Mouse (Mus musculus): ENCODE measurements around the gene Dnajc13. TPM values are rescaled to one million over a fixed set of nuclear protein-coding genes. Genes with fewer than 3 reads are reported as not detected.

The Dnajc13 gene
- total RNA-seq, 1 experiment from 2014 or later: 47.2 TPM

GRCm38 (mm10) chr9:104148969-104149368, 113.8 kb downstream of the Dnajc13 start:
- no peak for ATAC-seq (replicated peaks; ENCODE audit: insufficient number of reproducible peaks, low FRiP score, low TSS enrichment, poor library complexity, severe bottlenecking)

- no peak for ATAC-seq (replicated peaks; ENCODE audit: insufficient number of reproducible peaks, low FRiP score, low TSS enrichment, poor library complexity, severe bottlenecking)
Measured at GRCm38 (mm10) chr9:104146683-104147082, 116.0 kb downstream of the Dnajc13 start.

DNA sequence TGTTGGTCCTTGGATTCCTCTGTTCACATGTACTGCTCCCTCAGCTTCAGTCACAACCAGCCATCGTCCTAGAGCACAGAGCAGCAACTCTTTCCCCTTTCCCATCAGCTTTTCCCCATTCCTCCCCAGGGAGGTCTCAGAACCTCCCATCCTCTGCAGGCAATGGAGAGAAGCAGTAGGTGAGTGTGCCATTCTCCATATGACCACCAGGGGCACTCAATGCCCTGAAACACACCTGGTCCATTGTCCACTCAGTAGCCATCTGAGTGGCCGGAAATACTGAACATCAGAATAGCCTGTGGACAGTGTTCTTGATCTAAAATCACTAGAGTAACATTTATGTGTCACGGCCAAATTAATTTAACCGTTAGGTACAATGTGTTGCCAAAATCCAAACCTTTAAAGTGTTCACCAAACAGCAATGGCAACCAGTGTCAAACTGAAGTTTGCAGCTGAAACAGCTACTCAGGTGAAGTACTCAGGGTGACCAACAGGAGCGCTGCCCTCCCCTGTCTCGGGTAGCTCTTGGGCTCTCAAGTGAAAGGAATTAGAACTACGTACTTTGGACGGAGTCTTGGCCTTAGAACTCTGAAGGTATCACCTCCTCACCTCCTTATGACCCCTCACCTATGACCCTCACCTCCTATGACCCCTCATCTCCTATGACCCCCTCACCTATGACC, 118.3 kb downstream of the Dnajc13 start:
- peak; percentile 59; the same call in 1 of the 2 replicates for ATAC-seq (replicated peaks; ENCODE audit: insufficient number of reproducible peaks, low FRiP score, low TSS enrichment, poor library complexity, severe bottlenecking)

DNA sequence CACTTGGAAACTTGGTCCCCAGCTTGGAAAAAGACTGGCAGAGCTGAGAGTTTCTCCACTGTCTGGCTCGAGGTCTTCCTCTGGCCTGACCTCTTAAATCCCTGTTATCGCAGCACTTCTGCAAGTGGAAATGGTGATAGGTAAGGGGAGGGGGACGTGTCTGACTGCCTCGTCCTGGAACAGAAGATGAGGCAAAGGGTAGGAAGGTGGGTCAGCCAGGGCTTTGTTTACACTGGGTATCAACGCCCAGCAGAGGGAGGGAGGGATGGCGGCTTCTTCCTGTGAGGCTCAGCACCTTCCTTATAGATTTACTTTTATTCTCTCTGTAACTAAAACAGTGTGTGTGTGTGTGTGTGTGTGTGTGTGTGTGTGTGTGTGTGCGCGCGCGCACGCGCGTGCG, 119.9 kb downstream of the Dnajc13 start:
- no peak for ATAC-seq (replicated peaks; ENCODE audit: insufficient number of reproducible peaks, low FRiP score, low TSS enrichment, poor library complexity, severe bottlenecking)

DNA sequence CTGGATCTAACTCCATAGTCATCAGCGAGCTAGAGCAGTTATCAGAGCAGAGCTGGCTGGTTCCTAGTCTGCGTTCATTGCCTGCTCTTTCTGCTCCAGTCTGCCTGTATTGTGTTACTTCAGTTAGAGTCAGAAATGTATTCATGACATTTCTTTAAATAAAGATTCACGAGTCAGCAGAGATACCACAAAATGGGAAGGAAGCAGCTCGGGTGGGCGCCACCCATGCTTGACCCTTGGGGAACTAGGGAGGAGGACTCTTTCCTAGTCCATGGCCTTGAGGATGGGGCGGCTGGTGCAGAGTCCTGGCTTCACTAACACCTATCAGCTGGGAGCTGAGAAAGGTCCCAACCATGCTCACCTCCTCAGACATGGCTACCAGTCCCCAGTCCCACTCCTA, 122.4 kb downstream of the Dnajc13 start:
- no peak for ATAC-seq (replicated peaks; ENCODE audit: insufficient number of reproducible peaks, low FRiP score, low TSS enrichment, poor library complexity, severe bottlenecking)

GRCm38 (mm10) chr9:104130141-104130755, 132.5 kb downstream of the Dnajc13 start:
- ATAC-seq (replicated peaks; ENCODE audit: insufficient number of reproducible peaks, low FRiP score, low TSS enrichment, poor library complexity, severe bottlenecking): no peak

DNA sequence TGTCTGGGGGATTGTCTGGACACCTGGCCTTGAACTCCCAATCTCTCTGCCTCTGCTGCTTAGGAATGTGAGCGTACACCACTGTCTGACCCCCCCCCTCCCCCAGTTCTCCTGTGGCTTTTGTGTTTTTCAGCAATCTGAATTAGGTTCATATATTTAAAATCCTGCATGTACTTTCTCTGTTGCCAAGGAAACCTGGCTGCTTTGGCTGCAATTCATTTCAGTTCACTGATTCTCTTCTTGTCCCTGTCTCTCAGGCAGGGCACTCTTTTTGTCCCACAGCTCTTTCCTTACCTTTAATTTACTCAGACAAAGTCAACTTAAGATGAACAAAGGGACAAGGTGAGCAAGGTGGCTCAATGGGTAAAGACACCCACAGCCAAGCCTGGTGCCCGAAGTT, 134.6 kb downstream of the Dnajc13 start:
- ATAC-seq (replicated peaks; ENCODE audit: insufficient number of reproducible peaks, low FRiP score, low TSS enrichment, poor library complexity, severe bottlenecking): no peak

GRCm38 (mm10) chr9:104126833-104127232, 135.9 kb downstream of the Dnajc13 start, which contains the start of gene Ackr4:
Gene Ackr4 (minus strand): TSS chr9:104126933.
- no peak for ATAC-seq (replicated peaks; ENCODE audit: insufficient number of reproducible peaks, low FRiP score, low TSS enrichment, poor library complexity, severe bottlenecking)

- no peak for ATAC-seq (replicated peaks; ENCODE audit: insufficient number of reproducible peaks, low FRiP score, low TSS enrichment, poor library complexity, severe bottlenecking)
Measured at GRCm38 (mm10) chr9:104123622-104124021, 139.1 kb downstream of the Dnajc13 start.

DNA sequence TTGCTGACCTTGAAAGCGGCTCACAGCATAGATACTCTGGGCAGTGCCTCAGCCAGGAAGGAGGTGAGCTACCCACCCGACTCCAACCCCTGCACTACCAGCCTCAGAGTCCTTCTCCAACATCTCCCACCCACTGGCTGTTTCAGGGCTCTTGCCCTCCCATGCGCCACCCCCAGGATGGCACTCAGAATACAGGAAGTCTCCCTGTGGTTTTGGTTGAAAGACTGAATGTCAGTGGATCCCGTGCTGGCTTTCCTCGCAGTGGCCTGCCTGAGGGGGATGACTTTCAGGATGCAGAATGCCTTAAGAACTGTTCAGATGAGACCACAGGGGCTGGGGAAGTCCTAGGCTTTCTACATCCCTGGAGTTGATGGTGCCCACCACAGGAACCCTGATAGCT, 139.6 kb downstream of the Dnajc13 start:
- no peak for ATAC-seq (replicated peaks; ENCODE audit: insufficient number of reproducible peaks, low FRiP score, low TSS enrichment, poor library complexity, severe bottlenecking)

DNA sequence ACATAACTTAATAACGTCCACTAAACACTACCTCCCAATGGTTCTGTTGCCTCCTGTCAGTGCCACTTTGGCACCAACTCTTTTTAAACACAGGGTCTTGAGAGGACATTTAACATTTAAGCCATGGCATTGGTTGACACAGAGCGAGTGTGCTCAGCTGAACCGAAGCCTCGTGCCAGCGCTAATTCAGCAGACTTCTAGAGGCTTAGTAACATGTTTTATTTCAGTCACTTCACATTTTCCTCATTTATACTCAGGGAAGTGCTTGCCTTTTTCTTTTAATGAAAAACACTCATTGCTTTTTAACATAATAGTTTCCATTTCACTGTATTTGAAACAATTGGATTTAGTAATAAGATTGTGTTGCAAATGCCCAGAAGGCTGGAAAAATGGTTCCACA, 153.6 kb downstream of the Dnajc13 start:
- ATAC-seq (replicated peaks; ENCODE audit: insufficient number of reproducible peaks, low FRiP score, low TSS enrichment, poor library complexity, severe bottlenecking): no peak

DNA sequence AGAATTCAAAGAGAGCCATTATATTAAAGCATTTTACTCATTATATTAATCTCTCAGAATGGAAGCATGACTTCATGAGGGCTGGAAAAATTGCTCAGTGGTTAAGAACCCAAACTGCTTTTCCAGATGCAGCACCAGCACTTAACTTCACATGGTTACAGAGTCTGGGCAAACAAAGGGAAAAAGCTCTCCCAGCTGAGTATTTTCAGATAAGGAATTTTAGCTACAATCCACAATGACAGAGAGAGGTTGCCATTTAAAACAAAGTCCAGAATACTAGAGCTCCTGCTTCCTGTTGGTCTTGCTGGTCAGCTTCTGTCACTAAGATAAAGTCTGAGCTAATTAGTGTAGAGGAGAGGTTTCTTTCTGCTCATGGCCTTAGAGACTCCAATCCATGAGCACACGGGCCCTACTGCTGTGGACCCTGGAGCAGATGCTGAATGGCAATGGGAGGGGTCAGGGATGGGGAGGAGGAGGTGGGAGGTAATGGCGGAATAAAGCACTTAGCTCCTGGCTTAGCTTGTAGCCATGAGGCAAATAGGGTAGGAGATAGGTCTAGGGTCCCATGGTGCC, 154.1 kb downstream of the Dnajc13 start:
- no peak for ATAC-seq (replicated peaks; ENCODE audit: insufficient number of reproducible peaks, low FRiP score, low TSS enrichment, poor library complexity, severe bottlenecking)

DNA sequence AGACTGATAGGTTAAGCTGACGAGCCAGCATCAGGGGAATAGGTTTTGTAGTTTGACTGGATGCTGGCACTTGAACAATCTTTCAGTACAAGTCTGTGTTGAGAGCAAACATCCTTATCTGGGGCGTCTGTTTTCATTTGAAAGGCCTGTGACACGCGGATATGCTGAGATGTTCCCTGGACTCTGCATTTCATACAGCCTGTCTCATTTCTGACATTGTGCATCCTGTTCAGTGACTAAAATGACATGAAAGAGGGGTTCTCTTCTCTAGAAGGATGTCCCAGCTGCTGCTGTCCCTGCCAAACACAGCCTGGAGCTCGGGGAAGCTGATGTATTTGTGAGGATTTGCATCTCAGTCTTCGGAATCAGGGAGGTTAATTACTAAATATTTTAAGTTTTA, 155.2 kb downstream of the Dnajc13 start:
- ATAC-seq (replicated peaks; ENCODE audit: insufficient number of reproducible peaks, low FRiP score, low TSS enrichment, poor library complexity, severe bottlenecking): no peak

DNA sequence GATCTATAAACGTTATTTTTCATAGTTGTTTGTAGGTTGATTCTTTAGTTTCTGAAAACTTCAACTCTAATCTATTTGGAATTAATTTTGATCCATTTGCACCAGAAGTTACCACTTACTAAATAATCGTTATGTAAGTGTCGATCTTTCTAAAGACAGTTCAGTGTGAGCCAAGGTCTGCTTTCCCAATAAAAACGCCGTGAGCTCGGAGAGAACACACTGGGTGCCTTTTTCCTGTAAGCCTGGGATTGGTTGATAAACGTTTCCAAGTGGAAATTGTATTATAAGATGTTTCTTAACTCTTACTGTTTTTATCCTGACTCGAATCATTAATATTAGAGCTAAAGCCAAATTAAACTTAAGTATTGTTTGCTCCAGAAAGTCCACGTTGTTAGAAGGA, 155.8 kb downstream of the Dnajc13 start:
- no peak for ATAC-seq (replicated peaks; ENCODE audit: insufficient number of reproducible peaks, low FRiP score, low TSS enrichment, poor library complexity, severe bottlenecking)

- no peak for ATAC-seq (replicated peaks; ENCODE audit: insufficient number of reproducible peaks, low FRiP score, low TSS enrichment, poor library complexity, severe bottlenecking)
Measured at GRCm38 (mm10) chr9:104104986-104105385, 157.7 kb downstream of the Dnajc13 start.

- no peak for ATAC-seq (replicated peaks; ENCODE audit: insufficient number of reproducible peaks, low FRiP score, low TSS enrichment, poor library complexity, severe bottlenecking)
Measured at GRCm38 (mm10) chr9:104102901-104103300, 159.8 kb downstream of the Dnajc13 start.

DNA sequence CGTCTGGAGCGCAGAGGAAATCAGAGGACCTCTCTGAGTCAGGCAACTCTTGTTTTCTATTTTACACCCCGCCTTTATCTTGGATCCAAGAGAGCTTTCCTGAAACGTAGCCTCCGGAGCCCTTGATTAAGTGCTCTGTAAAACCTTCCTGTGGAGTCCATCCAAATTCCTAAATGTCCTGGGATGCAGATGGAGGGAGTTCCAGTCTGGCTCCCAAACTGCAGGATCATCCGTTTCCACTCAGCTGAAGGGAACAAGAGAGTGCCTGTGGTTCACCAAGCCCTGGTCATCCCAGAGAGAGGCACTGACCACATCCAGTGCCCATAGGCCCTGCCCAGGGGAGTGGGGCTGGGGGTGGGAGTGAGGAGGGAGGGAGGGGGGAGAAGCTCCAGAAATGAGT, 160.4 kb downstream of the Dnajc13 start:
- ATAC-seq (replicated peaks; ENCODE audit: insufficient number of reproducible peaks, low FRiP score, low TSS enrichment, poor library complexity, severe bottlenecking): no peak

- no peak for ATAC-seq (replicated peaks; ENCODE audit: insufficient number of reproducible peaks, low FRiP score, low TSS enrichment, poor library complexity, severe bottlenecking)
Measured at GRCm38 (mm10) chr9:104101458-104101857, 161.3 kb downstream of the Dnajc13 start.

Data from monocyte, adult 5-6 weeks (primary cell).